Mouse (Mus musculus): Measurements from ENCODE around the gene Nupr1.

DNA sequence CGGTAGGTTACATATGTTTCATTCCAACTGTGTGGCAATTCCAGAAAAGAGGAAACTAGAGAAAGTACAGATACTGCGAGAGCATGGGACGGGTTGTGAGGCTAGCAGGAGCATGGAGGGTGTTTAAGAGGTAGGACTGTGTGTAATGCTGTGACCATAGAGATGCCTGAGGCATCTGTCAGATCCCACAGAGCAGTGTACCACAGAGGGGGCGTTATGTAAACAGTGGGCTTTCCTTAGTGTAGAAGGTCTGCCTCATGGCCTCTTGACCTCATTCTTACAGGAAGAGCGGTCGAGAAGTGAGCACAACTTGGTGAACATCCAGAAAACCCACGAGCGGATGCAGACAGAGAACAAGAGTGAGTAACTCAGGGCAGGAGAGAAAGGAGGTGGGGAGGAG, 33.0 kb upstream of the Nupr1 start:
- no peak for TF ChIP-seq CTCF (IDR thresholded peaks at IDR 0.05; ENCODE audit: control insufficient read depth, insufficient read depth, low read length)
- TF ChIP-seq POLR2A (IDR thresholded peaks at IDR 0.05; ENCODE audit: borderline replicate concordance, control insufficient read depth, low read depth, low read length) = no peak

All from bone marrow, adult 2 months (tissue).